Mouse (Mus musculus) spleen, embryonic (tissue): ENCODE measurements around the gene Rnf216.
"Not testable (repeated sequence)": the region's sequence is repeated elsewhere in the genome, so short reads cannot be mapped to it uniquely, and the experiment has no call there.

ENCODE experiments used
- CTCF ChIA-PET: fragments of 350-600 bp; sonication (Branson Sonifier 250); formaldehyde crosslinking; loops from one replicate; lab custom pipeline; 2022; lab: Charles Lee

Gene Rnf216

DNA sequence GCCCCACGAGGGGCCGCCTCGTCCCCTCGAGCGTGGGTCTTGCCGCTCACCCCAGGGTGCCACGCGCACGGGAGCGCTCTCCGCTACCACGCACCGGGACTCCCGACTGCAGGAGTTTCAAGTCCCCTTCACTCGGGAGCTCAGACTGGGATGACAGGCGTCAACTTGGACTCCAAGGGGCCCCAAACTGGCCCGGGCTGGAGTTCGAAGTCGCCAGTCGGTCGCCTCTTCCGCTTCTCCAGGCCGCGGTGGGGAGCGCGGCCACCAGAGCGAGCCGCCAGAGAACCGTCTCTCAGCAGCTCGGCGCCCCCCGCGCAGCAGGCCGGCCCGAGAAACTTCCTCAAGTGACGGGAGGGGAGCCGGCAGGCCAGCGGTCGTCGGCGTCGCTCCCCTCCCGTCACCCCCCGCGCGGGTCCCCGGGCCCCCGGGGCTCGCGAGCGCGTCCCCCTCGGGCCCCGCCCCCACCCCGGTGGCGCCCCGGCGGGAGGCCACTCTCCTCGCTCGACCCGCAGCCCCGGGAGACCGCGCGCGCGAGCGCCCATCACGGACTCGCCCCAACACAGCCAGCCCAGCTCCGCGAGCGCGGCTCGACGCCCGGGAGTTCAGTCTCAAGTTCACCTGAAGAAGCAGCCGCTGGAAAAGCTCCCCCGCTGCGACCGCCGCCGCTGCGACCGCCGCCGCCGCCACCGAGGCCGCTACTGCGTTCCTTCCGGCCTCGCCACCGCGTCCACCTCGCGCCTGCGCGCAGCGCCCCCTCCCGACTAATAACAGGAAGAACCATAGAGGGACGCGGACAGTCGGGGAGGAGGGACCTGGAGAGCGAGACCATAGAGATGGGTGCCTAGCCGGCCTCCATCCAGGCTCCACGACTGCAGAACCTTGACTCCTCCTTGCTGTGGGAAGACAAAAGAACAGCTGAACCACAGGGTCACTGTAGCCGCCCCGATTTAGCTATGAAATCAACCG lies at the start of gene Rnf216:
Rnf216 (minus strand) TSS at position 714 of the 966 bp plus-strand sequence.
- CTCF ChIA-PET: interaction anchor here (1.4 kb wide), 1 partner anchor 28 kb away, joined by 3 read pairs; no protein-coding TSS in a partner anchor

DNA sequence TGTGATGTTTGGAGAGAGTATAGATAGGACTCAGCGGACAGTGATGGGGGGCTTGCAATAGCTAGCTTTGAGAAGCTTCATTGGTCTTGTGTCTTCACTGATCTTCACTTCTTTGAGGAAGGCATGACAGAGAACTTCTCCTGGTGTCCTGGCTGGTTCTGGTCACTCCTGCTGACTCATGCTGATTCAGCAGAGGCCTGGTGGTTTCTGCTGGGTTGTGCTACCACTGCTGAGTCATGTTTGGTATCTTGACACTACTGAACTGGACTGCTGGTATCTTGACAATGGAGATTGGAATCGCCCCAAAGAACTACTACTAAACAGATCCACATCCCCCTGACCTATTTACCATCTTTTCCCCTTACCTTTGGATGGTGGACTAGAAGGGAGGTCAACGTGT lies 42.7 kb upstream of the Rnf216 start:
- CTCF ChIA-PET: no interaction called here

DNA sequence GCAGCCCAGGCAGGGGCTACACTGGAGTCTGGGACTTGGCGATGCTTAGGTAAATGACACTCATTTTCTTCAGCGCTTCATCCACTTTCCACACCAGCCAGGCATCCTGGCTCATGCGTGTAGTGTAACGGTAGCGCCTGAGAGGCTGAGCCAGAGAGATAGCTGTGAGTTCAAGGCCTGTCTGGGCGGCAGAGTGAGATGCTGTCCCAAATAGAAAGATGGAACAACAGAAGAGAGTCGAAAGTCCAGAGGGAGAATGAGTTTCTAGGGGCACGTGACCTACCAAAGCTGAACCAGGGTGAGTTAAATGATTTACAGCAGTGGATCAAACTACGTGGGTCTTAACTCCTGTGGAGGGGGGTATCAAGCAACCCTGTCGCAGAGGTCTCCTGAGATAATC lies 41.0 kb upstream of the Rnf216 start:
- CTCF ChIA-PET: no interaction called here

DNA sequence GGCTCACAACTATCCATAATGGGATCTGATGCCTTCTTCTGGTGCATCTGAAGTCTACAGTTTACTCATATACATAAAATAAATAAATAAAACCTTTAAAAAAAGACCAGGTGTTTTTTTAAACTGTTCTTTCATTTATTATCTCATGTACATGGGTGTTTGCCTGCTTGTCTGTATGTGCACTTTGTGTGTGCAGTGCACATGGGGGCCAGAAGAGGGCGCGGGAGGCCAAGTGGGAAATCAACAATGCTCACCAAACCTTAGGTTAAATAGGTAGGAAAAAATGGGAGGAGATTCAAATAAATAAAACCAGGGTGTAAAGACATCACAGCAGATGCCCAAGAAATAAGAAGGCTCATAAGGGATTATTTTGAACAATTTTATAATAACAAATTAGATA lies 37.2 kb upstream of the Rnf216 start:
- CTCF ChIA-PET: no interaction called here

DNA sequence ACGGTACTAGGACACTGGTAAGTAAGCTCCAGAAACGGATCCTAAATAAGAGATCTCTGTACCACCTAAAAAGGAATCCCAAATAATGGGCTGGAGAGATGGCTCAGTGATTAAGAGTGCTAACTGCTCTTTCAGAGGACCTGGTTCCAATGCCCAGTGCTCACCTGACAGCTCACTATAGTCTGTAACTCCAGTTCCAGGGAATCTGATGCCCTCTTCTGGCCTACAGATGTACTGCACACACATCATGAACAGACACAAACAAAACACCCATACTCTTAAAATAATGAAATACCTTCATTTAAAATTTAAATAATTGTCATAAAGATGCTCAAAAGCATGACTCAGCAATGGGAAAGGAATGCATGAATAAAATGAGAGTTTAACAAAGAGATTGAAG lies 36.7 kb upstream of the Rnf216 start:
- CTCF ChIA-PET: no interaction called here

DNA sequence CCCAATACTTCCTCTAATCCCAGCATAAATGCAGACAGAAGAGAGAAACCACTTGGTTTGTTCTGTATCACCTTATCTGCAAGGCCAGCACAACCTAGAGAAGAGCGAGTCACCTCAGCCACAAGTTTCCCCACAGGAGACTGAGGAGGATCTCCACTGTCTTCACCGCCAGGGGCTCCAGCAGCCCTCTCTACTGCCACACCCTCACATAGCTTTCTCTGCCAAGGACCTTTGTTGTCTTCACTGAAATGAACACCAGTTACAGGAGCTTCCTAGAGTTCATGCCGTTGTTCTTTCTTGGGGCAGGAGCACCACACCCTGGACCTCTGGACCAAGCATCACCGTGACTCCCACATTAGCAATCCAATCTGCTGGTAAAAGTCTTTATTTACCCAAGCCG lies 35.9 kb upstream of the Rnf216 start:
- CTCF ChIA-PET: no interaction called here

DNA sequence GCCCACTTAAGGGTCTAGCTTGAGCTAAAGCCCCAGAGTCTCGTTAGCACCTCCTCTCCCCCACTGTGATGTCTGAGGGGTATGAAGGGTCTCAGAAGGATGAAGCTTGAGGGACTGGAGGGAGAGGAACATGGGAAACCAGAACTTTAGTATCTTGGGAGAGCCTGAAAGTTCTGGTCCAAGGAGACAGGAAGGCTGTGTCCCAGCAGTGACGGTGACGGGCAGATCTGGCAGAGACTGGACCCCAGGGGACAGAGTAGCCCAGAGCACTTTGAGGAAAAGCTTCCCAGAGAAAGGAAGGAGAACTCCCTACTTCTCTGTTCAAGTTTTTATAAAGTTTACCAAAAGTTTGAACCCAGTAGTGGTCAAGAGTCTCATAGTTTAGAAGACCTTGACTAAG lies 34.7 kb upstream of the Rnf216 start, which contains the start of gene Olfr718-ps1:
Olfr718-ps1 (minus strand) TSS at position 101 of the 400 bp plus-strand sequence.
- CTCF ChIA-PET: no interaction called here

DNA sequence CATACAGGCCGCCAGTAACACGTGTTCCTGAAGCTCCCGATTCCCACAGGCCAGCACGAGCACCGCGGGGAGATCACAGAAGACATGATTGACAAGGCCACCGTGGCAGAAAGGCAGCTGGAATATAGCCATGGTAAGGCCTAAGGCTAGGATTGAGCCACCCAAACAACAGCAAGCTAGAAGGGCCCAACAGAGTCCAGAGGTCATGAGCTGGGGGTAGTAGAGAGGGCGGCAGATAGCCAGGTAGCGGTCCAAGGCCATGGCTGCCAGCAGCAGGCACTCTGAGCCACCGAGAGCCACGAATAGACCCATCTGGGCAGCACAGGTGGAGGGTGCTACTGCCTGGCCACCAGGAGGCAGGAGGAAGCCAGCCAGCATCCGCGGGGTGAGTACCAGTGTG lies 24.8 kb upstream of the Rnf216 start:
- CTCF ChIA-PET: no interaction called here

DNA sequence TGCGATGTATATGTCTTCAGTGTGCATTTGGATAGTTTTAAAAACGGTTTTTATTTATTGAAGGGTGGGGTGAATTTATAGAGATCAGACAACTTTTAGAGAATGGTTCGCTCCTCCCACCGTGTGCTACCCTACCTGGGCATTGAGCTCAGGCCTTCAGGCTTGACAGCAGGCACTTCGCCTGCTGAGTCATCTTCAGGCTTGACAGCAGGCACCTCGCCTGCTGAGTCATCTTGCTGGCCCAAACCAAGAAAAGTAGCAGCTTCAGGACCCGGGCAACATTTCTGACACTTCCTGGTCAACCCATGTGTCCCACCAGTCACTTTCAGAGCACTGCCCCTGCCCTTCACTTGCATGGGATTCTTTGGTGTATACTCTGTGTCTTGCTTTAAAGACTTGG lies 22.2 kb upstream of the Rnf216 start:
- CTCF ChIA-PET: no interaction called here

DNA sequence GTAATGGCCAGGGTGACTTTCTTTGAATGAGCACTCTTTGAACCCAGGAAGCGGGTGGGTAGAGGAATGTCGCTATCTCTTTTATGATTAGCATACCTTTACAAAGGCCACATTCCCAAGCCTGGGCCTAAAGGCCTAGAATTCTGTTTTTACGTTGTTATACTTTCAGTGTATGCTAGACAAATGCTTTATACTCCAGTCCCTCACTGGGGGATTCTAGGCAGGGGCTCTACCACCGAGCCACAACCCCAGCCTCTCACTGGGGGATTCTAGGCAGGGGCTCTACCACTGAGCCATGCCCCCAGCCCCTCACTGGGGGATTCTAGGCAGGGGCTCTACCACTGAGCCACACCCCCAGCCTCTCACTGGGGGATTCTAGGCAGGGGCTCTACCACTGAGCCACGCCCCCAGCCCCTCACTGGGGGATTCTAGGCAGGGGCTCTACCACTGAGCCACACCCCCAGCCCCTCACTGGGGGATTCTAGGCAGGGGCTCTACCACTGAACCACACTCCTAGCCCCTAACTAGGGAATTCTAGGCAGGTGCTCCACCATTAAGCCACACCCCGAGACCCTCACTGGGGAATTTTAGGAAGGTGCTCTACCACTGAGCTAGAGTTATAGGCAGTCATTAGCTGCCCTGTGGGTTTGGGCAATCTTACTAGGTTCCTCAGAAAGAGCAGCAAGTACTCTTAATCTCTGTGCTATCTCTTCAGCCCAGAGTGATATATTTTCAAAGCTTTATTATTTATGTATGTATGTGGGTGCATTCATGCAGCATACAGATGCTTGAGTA lies 21.6 kb upstream of the Rnf216 start:
- CTCF ChIA-PET: not testable (repeated sequence)

DNA sequence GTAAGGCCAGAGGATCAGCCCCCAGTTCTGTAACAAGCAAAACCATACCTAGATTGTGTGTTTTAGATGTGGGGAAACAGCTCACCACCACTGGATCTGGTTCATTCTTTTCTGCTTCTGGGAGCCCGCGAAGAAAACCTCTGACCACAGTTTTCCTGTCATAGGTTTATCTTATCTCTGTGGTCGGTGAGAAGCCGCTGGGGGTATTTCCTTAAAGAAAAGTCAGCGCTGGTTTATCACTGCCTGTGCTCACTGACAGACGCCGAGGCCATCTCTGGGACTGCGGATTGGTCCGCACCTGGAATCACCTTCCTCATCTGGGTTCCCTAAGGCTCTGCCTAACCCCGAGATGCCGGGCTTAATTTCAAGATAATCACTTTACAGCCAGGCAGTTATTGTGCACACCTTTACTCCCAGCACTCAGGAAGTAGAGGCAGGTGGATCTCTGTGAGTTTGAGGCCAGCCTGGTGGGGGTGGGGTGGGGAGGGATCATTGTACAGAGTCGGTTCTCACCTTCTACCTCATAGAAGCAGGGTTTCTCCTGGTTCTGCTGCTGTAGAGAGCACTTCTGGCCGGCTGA lies 20.2 kb upstream of the Rnf216 start:
- CTCF ChIA-PET: no interaction called here

DNA sequence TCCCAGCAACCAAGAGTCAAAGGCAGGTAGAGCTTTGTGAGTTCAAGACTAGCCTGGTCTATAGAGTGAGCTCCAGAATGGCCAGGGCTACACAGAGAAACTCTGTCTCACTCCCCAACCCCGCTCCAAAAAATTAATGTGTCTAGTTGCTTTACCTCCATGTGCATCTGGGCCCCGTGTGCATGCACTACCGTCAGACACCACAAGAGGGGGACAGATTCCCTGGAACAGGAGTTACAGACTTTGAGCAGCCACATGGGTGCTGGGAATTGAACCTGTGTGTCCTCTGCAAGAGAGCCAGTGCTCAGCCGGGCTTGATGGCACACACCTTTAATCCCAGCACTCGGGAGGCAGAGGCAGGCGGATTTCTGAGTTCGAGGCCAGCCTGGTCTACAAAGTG lies 17.5 kb upstream of the Rnf216 start:
- CTCF ChIA-PET: interaction anchor here (0.7 kb wide), 1 partner anchor 807 kb away, joined by 3 read pairs; no protein-coding TSS in a partner anchor

DNA sequence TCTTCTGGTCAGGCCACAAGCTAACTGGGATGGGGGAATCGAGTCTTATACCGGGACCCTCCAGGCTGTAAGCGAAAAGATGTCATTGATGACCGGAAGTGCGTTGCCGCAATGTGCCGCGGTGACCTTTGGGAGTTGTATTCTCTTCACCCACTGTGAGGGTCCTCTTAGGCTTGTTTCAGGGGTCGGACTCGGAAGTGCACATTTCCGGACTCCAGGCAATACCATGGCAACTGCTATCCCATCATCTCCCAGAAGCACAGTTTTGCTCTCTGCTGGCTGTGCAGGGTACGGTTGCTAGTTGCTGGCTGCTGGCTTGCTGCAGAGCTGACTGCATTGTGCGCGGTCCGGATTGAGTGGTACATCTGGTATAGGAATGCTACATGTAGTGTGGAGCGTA lies 16.3 kb upstream of the Rnf216 start:
- CTCF ChIA-PET: interaction anchor here (0.7 kb wide), 1 partner anchor 20 kb away, joined by 8 read pairs; no protein-coding TSS in a partner anchor

DNA sequence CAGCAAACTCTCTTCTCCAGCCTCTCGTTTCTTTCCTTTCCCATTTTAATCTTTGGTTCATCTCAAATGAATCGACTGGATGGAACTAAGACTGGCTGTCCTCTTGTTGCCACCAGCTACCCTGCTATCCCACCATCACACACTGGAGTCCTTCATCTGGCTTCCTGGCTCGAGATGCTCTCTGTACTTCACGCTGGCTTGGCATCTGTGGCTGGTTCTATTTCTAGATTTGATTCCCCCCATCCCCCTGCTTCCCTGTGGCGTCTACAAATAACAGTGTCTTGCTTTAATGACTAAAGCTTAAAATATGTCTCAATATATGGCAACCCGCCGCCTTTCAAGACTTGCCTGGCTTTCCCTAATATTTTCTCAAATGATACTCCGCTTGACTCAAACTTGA lies 15.0 kb upstream of the Rnf216 start:
- CTCF ChIA-PET: no interaction called here

DNA sequence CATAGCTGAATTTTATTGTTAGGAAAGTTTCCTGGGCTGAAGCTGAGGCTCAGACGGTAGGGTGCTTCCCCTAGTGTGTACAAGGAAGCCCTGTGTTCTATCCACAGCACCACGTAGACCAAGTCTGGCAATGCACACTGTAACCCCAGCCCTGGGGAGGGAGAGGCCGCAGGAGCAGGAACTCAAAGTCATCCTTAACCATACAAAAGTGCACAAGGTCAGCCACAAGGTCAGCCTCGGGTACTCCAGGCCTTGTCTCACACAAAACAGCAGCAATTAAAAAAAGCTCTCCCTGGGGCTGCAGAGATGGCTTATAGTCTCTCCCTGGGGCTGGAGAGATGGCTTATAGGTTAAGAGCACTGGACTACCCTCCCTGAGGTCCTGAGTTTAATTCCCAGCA lies 14.1 kb upstream of the Rnf216 start:
- CTCF ChIA-PET: no interaction called here

DNA sequence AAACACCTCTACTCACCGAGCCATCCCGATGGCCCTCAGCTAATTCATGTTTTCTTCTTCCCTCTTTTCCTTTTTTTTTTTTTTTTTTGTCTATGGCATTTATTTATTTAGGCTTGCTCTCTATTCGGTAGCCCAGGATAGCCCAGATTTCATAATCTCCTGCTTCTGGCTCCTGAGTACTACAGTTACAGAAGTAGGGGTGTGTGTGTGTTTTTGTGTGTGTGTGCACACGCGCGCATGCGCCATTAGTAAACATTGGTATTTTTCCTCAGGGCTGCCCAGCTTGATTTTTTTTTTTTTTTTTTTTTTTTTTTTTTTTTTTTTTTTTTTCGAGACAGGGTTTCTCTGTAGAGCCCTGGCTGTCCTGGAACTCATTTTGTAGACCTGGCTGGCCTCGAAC lies 13.3 kb upstream of the Rnf216 start:
- CTCF ChIA-PET: interaction anchor here (0.6 kb wide), 1 partner anchor 440 kb away, joined by 3 read pairs; no protein-coding TSS in a partner anchor

DNA sequence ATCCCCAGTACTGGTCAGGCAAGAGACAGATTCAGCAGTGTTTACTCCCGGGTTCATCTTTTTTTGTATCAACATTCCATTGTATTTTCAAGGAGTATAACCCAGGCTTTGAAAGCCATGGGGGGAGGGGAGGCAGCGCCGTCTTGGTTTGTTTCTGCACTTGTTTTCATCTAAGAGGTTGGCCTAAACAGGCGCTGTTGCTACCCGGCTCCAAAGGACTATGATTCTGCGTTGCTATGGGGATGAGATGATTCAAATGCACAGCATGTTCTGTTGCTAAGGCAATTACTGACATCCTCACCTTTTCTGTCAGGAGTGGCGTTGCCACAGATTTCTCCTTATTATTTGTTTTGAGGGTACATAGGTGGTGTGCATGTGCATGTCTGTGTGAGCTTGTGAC lies 12.8 kb upstream of the Rnf216 start:
- CTCF ChIA-PET: no interaction called here

DNA sequence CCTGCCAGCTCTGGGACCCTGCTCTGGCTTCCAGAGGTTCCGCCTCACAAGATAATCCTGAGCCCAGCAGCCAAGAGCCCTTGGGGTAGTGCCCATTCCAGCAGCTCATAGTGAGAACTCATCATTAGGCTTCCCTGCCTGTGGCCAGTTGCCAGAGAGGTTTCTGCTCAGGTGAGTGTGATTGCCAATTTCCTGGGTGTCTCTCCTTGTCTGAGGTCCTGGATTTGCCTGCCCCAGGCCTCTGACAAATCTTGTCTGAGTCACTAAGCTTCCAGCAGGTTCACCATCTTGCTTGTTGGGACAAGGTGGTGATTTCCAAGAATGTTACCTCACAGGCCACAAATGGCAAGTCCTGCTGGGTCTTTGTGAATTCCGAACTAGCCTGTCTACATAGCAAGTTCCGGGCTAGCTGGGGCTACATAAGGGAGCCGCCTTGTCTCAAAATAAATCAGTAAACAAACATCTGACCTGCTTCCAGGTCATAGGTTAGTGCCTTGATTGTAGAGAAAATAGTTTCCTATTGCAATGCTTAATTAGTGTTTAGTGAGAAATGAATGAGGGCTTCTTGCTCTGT lies 12.1 kb upstream of the Rnf216 start:
- CTCF ChIA-PET: no interaction called here

DNA sequence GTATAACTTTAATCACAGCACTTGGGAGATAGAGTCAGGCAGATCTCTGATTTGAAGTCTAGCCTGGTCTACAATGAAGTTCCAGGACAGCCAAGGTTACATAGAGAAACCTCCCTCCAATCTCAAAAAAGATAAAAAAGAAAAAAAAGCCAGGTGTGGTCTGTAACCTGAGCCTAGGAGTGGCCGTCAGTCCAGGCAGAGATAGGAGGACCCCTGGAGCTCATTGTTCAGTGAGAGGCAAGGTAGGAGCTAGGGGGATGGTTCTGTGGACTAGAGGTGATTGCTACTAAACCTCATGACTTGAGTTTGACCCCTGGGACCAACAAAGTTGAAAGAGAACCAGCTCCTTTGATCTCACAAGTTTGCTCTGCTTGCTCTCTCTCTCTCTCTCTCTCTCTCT lies 9.9 kb upstream of the Rnf216 start:
- CTCF ChIA-PET: no interaction called here

DNA sequence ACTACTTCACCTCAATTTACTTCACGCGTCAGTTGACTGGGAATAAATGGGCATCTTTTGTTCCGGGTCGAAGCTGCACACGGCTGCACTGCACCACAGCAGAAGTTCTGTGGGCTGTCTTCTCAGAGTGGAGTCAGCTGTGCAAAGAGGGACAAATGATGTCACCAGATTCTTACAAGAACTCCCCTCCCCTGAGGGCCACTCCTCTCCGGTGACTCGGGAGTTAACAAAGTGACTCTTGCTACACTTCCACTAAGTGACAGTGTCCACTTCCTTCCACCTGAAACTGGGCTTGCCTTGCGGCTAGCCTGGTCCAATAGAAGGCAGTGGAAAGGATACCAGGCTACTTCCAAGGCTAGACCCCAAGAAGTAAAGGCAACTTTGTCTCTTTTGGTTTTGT lies 9.3 kb upstream of the Rnf216 start:
- CTCF ChIA-PET: no interaction called here

DNA sequence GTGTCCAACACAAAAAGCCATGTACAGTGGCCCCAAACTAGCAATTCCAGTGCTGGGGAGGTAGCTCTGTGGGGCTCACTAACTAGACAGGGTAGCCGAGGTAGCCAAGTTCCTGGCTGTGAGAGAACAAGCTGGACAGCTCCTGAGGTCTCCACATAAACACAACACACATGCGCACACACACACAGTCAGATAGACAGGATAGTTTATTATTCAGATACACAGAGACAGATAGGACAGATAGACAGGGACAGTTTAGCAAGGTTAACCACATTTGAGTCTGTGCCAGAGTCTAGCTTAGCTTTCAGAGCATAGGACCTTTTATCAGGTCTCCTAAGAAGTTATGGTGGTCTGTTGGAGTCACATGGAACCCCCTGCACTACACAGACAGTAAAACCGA lies 6.0 kb downstream of the Rnf216 start:
- CTCF ChIA-PET: no interaction called here

DNA sequence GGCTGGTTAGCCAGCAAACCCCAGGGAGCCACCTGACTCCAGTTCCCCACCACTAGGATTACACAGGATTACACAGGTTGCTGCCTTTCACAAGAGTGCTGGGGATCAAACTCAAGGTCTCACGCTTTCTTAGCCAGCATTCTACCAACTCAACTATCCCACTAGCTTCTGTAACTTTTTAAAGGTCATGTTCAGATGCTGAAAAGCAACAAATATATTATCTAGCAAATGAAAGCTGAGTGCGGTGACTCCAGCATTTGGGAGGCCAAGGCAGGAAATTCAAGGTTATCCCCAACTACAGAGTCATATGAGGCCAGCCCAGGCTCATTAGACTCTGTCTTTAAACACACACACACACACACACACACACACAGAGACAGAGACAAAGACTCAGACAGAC lies 9.6 kb downstream of the Rnf216 start:
- CTCF ChIA-PET: interaction anchor here (0.7 kb wide), 1 partner anchor 199 kb away, joined by 4 read pairs; no protein-coding TSS in a partner anchor
